Mouse (Mus musculus): Measurements from ENCODE around the gene Ptbp1.

DNA sequence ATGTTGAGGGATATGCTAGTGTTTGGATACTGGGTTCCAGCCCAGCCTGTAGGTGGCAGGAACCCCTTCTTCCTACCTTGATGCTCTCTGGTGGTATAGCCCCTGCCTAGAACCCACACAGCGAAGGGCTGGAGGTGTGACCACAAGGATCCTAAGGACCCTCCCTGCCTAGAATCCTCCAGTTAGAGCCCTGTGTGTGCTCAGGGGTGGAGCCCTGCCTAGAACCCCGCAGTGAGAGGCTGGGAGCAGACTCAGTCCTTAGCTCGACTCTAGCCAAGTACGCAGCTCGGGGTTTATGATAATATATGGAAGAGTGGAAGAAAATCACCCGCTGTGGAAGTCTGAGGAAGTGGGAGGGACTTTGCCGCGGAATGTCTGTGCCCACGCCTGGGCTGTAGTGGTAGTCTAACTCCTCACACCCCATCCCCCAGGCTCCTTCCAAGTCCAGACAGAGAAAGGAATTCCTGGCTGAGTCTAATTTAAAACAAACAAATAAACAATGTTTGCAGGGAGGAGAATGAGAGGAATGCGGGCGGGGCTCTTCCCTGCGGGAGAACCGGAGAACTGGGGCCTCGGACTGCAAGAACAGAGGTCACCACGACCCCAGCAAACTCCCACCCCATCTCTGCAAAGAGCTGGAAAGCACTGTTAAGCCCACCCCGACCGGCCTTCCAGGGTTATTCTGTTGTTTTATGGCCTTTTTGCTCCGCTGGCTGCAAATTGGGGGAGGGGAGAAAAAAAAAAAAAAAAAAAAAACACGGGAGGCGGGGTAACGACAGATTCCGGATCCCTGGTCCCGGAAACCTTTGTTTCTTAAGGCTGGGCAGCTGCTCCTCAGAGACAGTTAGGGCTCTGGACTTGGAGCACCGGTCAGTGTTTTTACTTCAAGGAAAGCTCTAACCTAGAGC, 13.3 kb upstream of the Ptbp1 start:
- TF ChIP-seq CTCF (IDR thresholded peaks at IDR 0.05; ENCODE audit: control insufficient read depth, insufficient read depth, low read length), result no peak
- TF ChIP-seq POLR2A (IDR thresholded peaks at IDR 0.05; ENCODE audit: borderline replicate concordance, control insufficient read depth, low read depth, low read length), result no peak
